Mouse (Mus musculus): ENCODE results near the gene 2310046K23Rik. TPM values are rescaled to one million over a fixed set of nuclear protein-coding genes. Genes with fewer than 3 reads are reported as not detected.
"Not testable (repeated sequence)": the region's sequence is repeated elsewhere in the genome, so short reads cannot be mapped to it uniquely, and the experiment has no call there.

Gene 2310046K23Rik
- total RNA-seq (2021): not detected

GRCm38 (mm10) chr3:92534411-92534810 is at the start of gene 2310046K23Rik:
Gene 2310046K23Rik (minus strand): TSS chr3:92534511.
- intact Hi-C loops (cut with DNase I): no loop called here
- DNase-seq (ENCODE audit: extremely low spot score in 1 of 2, low spot score in 2 of 2): no peak

- no peak for DNase-seq (ENCODE audit: extremely low spot score in 1 of 2, low spot score in 2 of 2)
- intact Hi-C loops (cut with DNase I): no loop called here
Measured at GRCm38 (mm10) chr3:92583164-92583826, 49.0 kb upstream of the 2310046K23Rik start.

GRCm38 (mm10) chr3:92579508-92579907 is 45.2 kb upstream of the 2310046K23Rik start:
- intact Hi-C loops (cut with DNase I): no loop called here

GRCm38 (mm10) chr3:92578652-92579413 is 44.5 kb upstream of the 2310046K23Rik start:
- no peak for DNase-seq (ENCODE audit: extremely low spot score in 1 of 2, low spot score in 2 of 2)
- intact Hi-C loops (cut with DNase I): no loop called here

More at GRCm38 (mm10) chr3:92579508-92579907, 45.2 kb upstream of the 2310046K23Rik start:
- no peak for DNase-seq (ENCODE audit: extremely low spot score in 1 of 2, low spot score in 2 of 2)

- intact Hi-C loops (cut with DNase I): no loop called here
- no peak for DNase-seq (ENCODE audit: extremely low spot score in 1 of 2, low spot score in 2 of 2)
Measured at GRCm38 (mm10) chr3:92573449-92574041, 39.2 kb upstream of the 2310046K23Rik start, which contains the start of gene Ivl. Gene Ivl (minus strand): TSS chr3:92573735.

- intact Hi-C loops (cut with DNase I): no loop called here
Measured at GRCm38 (mm10) chr3:92572514-92573155, 38.3 kb upstream of the 2310046K23Rik start.

GRCm38 (mm10) chr3:92568752-92569151 is 34.4 kb upstream of the 2310046K23Rik start:
- DNase-seq (ENCODE audit: extremely low spot score in 1 of 2, low spot score in 2 of 2): no peak
- intact Hi-C loops (cut with DNase I): no loop called here

More at GRCm38 (mm10) chr3:92572514-92573155, 38.3 kb upstream of the 2310046K23Rik start:
- DNase-seq (ENCODE audit: extremely low spot score in 1 of 2, low spot score in 2 of 2): no peak

GRCm38 (mm10) chr3:92565418-92565817 is 31.1 kb upstream of the 2310046K23Rik start:
- intact Hi-C loops (cut with DNase I): no loop called here
- DNase-seq (ENCODE audit: extremely low spot score in 1 of 2, low spot score in 2 of 2): no peak

- no peak for DNase-seq (ENCODE audit: extremely low spot score in 1 of 2, low spot score in 2 of 2)
- intact Hi-C loops (cut with DNase I): loop anchor here (2.0 kb wide), 1 partner anchor 362 kb away; no protein-coding TSS in a partner anchor
Measured at GRCm38 (mm10) chr3:92512325-92512724, 22.0 kb downstream of the 2310046K23Rik start.

GRCm38 (mm10) chr3:92510786-92511185 is 23.5 kb downstream of the 2310046K23Rik start:
- DNase-seq (ENCODE audit: extremely low spot score in 1 of 2, low spot score in 2 of 2): no peak
- intact Hi-C loops (cut with DNase I): no loop called here

- DNase-seq (ENCODE audit: extremely low spot score in 1 of 2, low spot score in 2 of 2): no peak
- intact Hi-C loops (cut with DNase I): no loop called here
Measured at GRCm38 (mm10) chr3:92508185-92508584, 26.1 kb downstream of the 2310046K23Rik start.

- intact Hi-C loops (cut with DNase I): no loop called here
Measured at GRCm38 (mm10) chr3:92503528-92503927, 30.8 kb downstream of the 2310046K23Rik start.

GRCm38 (mm10) chr3:92500393-92500792 is 33.9 kb downstream of the 2310046K23Rik start, which contains the start of gene Sprr4:
Gene Sprr4 (minus strand): TSS chr3:92500493.
- intact Hi-C loops (cut with DNase I): no loop called here

More at GRCm38 (mm10) chr3:92503528-92503927, 30.8 kb downstream of the 2310046K23Rik start:
- DNase-seq (ENCODE audit: extremely low spot score in 1 of 2, low spot score in 2 of 2): no peak

GRCm38 (mm10) chr3:92490262-92490661 is 44.0 kb downstream of the 2310046K23Rik start:
- intact Hi-C loops (cut with DNase I); DNase-seq (ENCODE audit: extremely low spot score in 1 of 2, low spot score in 2 of 2): not testable (repeated sequence)

More at GRCm38 (mm10) chr3:92500393-92500792, 33.9 kb downstream of the 2310046K23Rik start, which contains the start of gene Sprr4:
- no peak for DNase-seq (ENCODE audit: extremely low spot score in 1 of 2, low spot score in 2 of 2)

- intact Hi-C loops (cut with DNase I): no loop called here
- DNase-seq (ENCODE audit: extremely low spot score in 1 of 2, low spot score in 2 of 2): no peak
Measured at GRCm38 (mm10) chr3:92486307-92486706, 48.0 kb downstream of the 2310046K23Rik start.

GRCm38 (mm10) chr3:92485863-92486262 is 48.4 kb downstream of the 2310046K23Rik start, which contains the start of gene Sprr1a:
Gene Sprr1a (minus strand): TSS chr3:92485895.
- no peak for DNase-seq (ENCODE audit: extremely low spot score in 1 of 2, low spot score in 2 of 2)
- intact Hi-C loops (cut with DNase I): no loop called here

Measured in left cerebral cortex, postnatal 10 days (tissue).